Mouse (Mus musculus) heart, adult 2 months (tissue): ENCODE results near the gene Gpc1. TPM values are rescaled to one million over a fixed set of nuclear protein-coding genes. Genes with fewer than 3 reads are reported as not detected.
A peak's percentile ranks its signal among the peaks of the same experiment; 100 is the strongest.

Experiments used
- DNase-seq, 2 experiments: peaks; one replicate each; pipeline ENCODE4 v3.0.0; 2021
- H3K27ac ChIP-seq: fragments of 200-600 bp; 2 replicates; pipeline ENCODE4 v1.8.1; 2022
- H3K27me3 ChIP-seq: fragments of 200-500 bp; 2 replicates; pipeline ENCODE4 v1.6.1; 2012; ENCODE audit warnings: mild to moderate bottlenecking, low read length, inconsistent platforms, mixed read lengths; ENCODE audit not compliant: control insufficient read depth, insufficient read depth
- H3K36me3 ChIP-seq: fragments of 200-500 bp; 2 replicates; pipeline ENCODE4 v1.6.1; 2012; ENCODE audit warnings: low read length, inconsistent platforms; ENCODE audit not compliant: control insufficient read depth, insufficient read depth
- H3K4me1 ChIP-seq: fragments of 200-500 bp; 2 replicates; pipeline ENCODE4 v1.6.1; 2011; ENCODE audit warnings: low read length; ENCODE audit not compliant: control insufficient read depth, insufficient read depth
- H3K4me3 ChIP-seq: fragments of 200-600 bp; 2 replicates; pipeline ENCODE4 v1.8.1; 2022
- H3K79me2 ChIP-seq: fragments of 200-500 bp; replicated peaks from 2 replicates; pipeline ENCODE4 v1.6.1; 2012; ENCODE audit warnings: mild to moderate bottlenecking, inconsistent platforms, low read length, moderate library complexity, mixed read lengths; ENCODE audit not compliant: control insufficient read depth, insufficient read depth
- H3K9ac ChIP-seq: fragments of 200-500 bp; 2 replicates; pipeline ENCODE4 v1.6.1; 2012; ENCODE audit warnings: low read depth, mild to moderate bottlenecking, control low read depth, inconsistent platforms, low read length, mixed read lengths
- CTCF ChIP-seq: fragments of 200-600 bp; IDR thresholded peaks from 2 replicates; pipeline ENCODE4 v1.8.1; 2022; ENCODE audit warnings: antibody characterized with exemption, mild to moderate bottlenecking, moderate library complexity
- EP300 ChIP-seq: fragments of 200-500 bp; IDR thresholded peaks from 2 replicates; pipeline ENCODE4 v1.6.1; 2011; ENCODE audit warnings: low read depth, low read length, control low read depth; ENCODE audit not compliant: insufficient read depth
- POLR2A ChIP-seq: fragments of 200-500 bp; IDR thresholded peaks from 2 replicates; pipeline ENCODE4 v1.6.1; 2011; ENCODE audit warnings: mild to moderate bottlenecking, low read depth, low read length, control low read depth; ENCODE audit not compliant: insufficient read depth
- WGBS: fragments of 180-500 bp; shearing (Covaris S2); methylation state at CpG from one replicate; pipeline ENCODE4 v1.1.7; 2018; 5-methylcytosine and 5-hydroxymethylcytosine counted together
- intact Hi-C: fragments of 180-260 bp; cut with DNase I; formaldehyde crosslinking; loops from one replicate; pipeline ENCODE4 v1.15.1; 2025
- polyA plus RNA-seq: library from polyadenylated mRNA; depleted of rRNA; stranded (reverse); fragments of >200 nt; gene quantifications from 2 replicates; pipeline ENCODE4 v1.2.3, GENCODE M21; 2012
- total RNA-seq, 2 experiments: library from RNA; stranded (reverse); gene quantifications; 2 replicates each; pipeline ENCODE4 v1.2.3; 2021

The Gpc1 gene
- total and polyA plus RNA-seq, 3 experiments: 249 to 505 (median 428) TPM

DNA sequence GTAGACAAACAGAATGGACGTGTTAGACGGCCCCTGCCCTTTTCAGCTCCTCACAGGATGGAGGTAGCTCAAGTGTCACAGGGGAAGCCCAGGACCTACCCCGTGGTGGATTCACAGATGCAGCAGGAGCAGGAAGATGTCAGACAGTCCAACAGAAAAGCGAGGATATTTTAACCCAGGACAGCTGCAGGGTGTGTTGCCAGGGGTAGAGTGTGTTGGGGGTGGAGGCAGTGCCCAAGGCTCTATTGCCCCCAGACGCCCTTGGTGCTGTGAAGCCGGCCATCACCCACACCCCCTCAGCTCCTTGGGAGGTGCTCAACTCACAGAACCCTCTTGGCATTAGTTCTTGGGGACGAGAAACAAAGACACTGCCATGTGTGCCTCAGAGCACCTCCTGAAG lies 40.8 kb upstream of the Gpc1 start:
- Histone ChIP-seq H3K27ac (no peak overlapping the region), H3K79me2 (no peaks in the 10 kb centered on the region), H3K36me3 (no peaks in the 10 kb centered on the region), H3K4me3 (no peak overlapping the region), H3K27me3 (no peaks in the 10 kb centered on the region), H3K9ac (no peak overlapping the region), H3K4me1 (peaks cover 8% of the 10 kb centered on the region; the same call in 1 of the 2 replicates)
- TF ChIP-seq POLR2A (no peak), CTCF (no peak), EP300 (no peak)
- 50% methylated on average over 7 of the region's 7 CpGs for WGBS
- intact Hi-C loops: no loop called here
- no peak for DNase-seq

DNA sequence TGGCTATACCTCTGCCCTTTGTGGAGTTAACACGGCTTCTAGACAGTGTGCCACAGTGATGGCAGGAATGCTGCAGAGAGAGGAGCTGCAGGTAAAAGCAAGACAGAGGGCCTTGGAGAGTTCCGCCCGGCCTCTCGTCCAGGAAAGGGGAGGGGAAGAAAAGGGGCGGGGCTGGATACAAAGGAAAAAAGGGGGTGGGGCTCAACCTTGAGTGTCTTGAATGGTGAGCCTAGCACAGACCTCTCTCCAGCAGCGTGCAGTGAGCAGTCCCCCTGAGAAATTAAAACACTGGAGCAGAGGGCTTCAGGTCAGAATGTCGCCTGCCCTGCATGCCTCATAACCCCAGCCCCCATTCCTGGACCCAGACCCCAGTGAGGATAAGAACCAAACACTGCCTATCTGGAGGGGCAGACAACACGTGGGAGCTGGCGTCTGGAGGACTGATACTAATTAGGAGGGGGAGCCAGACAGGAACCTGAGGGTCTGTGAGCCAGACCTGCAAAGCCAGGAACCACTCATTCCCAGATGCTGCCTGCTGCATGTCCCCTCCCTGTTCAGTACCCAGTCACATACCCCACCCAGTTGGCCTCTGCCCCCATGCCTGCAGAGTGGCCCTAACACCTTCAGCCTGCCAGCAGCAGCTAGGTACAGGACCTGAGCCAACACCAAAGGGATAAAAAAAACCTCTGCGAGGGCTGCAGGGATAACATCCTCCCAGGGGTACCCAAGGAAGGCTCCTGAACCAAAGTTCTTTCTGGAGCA lies 40.2 kb upstream of the Gpc1 start:
- TF ChIP-seq POLR2A: no peak
- no peak for TF ChIP-seq EP300
- no peak for TF ChIP-seq CTCF
- WGBS: 6% methylated on average over 10 of the region's 10 CpGs
- no peaks in the 10 kb centered on the region for H3K36me3 ChIP-seq
- intact Hi-C loops: no loop called here
- no peaks in the 10 kb centered on the region for H3K27me3 ChIP-seq
- no peaks in the 10 kb centered on the region for H3K79me2 ChIP-seq
- peaks cover 8% of the 10 kb centered on the region; the same call in 1 of the 2 replicates for H3K4me1 ChIP-seq
- no peak overlapping the region for H3K9ac ChIP-seq
- H3K27ac ChIP-seq: peak overlapping the region; percentile 26; the same call in 1 of the 2 replicates
- DNase-seq: peak; percentile 49 to 64
- H3K4me3 ChIP-seq: no peak overlapping the region

DNA sequence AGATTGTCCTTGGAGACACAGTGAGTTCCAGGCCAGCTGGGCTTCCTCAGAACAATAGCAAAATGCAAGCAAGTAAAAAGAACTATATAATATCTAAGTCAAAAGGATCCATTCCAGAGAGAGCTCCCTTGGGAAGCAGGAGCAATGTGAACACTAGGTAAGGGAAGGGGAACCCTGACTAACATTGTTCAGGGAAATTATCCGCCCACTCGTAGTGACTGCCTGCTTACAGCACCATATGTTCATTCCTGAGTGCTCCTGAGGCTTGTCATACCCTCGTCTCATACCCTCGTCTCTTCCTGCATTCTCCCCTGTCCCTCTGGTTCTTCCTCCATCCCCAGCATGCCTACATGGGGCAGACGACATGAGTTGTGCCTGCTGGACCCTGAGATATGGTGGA lies 37.7 kb upstream of the Gpc1 start:
- intact Hi-C loops: no loop called here
- H3K4me3 ChIP-seq: no peak overlapping the region
- H3K79me2 ChIP-seq: no peaks in the 10 kb centered on the region
- peaks cover 5% of the 10 kb centered on the region; the same call in 1 of the 2 replicates for H3K4me1 ChIP-seq
- no peak for TF ChIP-seq CTCF
- no peak for TF ChIP-seq EP300
- no peak for TF ChIP-seq POLR2A
- no peak for DNase-seq
- no peak overlapping the region for H3K27ac ChIP-seq
- no peaks in the 10 kb centered on the region for H3K36me3 ChIP-seq
- no peak overlapping the region for H3K9ac ChIP-seq
- no peaks in the 10 kb centered on the region for H3K27me3 ChIP-seq
- 57% methylated on average over 5 of the region's 5 CpGs for WGBS

DNA sequence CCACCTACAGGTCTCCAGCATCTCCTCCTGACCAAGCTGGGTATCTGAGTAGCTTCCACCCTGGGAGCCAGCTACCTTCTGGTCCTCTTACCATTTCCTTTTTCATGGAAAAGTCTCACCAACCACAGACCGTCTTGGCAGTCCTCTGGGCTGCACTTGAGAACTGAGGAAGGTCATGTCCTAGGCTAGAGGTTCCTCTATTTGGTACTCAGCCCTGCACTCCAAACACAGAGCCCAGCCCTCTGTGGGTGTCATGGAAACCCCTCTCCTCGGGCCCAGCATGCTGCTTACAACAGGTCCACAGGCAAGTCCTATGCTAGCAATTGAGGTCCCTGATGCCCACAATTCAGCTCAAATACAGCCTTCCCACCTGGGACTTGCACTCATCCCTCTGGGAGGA lies 33.0 kb upstream of the Gpc1 start:
- DNase-seq: no peak
- intact Hi-C loops: no loop called here
- 69% methylated on average over 2 of the region's 2 CpGs for WGBS
- no peak overlapping the region for H3K27ac ChIP-seq
- no peaks in the 10 kb centered on the region for H3K4me1 ChIP-seq
- TF ChIP-seq POLR2A (no peak), CTCF (no peak), EP300 (no peak)
- H3K4me3 ChIP-seq: no peak overlapping the region
- no peaks in the 10 kb centered on the region for H3K27me3 ChIP-seq
- H3K36me3 ChIP-seq: no peaks in the 10 kb centered on the region
- no peak overlapping the region for H3K9ac ChIP-seq
- no peaks in the 10 kb centered on the region for H3K79me2 ChIP-seq

DNA sequence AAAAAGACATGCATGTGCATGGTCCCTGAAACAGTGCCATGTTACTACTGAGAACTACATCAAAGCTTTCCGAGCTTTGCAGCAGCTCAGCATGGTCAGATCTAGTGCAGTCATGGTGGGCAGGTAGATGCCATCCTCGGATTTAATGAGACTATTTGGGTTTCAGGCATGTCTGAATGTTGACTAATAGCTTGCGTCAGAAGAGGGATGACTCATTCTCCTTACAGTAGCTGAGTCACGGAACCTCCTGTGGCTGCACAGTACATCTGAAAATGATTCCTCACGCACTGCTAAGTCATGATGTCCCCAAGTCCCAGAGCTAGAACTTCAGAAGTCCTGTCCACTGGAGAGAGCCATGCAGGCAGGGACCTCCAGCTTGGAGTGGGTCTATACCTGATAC lies 31.8 kb upstream of the Gpc1 start:
- TF ChIP-seq CTCF: no peak
- no peak for TF ChIP-seq EP300
- TF ChIP-seq POLR2A: no peak
- H3K4me3 ChIP-seq: no peak overlapping the region
- no peaks in the 10 kb centered on the region for H3K36me3 ChIP-seq

DNA sequence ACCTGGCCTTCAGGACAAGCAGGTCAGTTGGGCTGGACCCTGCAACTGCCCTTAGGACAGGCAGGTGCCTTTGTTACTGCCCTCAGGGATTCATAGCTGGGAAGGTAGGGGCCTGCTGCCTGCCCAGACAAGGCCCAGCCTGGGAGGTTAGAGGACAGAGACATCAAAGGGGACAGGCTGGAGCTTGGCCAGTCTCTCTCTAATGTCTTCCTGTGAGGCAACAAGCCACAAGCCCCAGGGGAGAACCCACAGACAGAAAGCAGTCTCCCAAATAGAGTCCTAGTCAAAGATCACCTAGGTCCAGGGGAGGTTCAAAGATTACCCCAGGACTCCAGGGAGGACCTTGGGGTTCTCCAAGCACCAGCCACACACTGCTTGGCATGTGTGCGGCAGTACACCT lies 29.1 kb upstream of the Gpc1 start:
- Histone ChIP-seq H3K27me3 (no peaks in the 10 kb centered on the region), H3K9ac (no peak overlapping the region), H3K27ac (no peak overlapping the region), H3K79me2 (no peaks in the 10 kb centered on the region), H3K4me3 (no peak overlapping the region), H3K4me1 (no peaks in the 10 kb centered on the region), H3K36me3 (no peaks in the 10 kb centered on the region)
- WGBS: 86% methylated on average over 1 of the region's 1 CpGs
- DNase-seq: no peak
- intact Hi-C loops: no loop called here
- no peak for TF ChIP-seq EP300

More for the DNA sequence above, 31.8 kb upstream of the Gpc1 start:
- intact Hi-C loops: no loop called here
- no peak for DNase-seq
- 58% methylated on average over 5 of the region's 5 CpGs for WGBS
- no peaks in the 10 kb centered on the region for H3K27me3 ChIP-seq
- no peaks in the 10 kb centered on the region for H3K79me2 ChIP-seq
- no peaks in the 10 kb centered on the region for H3K4me1 ChIP-seq
- no peak overlapping the region for H3K27ac ChIP-seq
- H3K9ac ChIP-seq: no peak overlapping the region
